Mouse (Mus musculus): ENCODE results near the gene Kiss1r.

The Kiss1r gene

DNA sequence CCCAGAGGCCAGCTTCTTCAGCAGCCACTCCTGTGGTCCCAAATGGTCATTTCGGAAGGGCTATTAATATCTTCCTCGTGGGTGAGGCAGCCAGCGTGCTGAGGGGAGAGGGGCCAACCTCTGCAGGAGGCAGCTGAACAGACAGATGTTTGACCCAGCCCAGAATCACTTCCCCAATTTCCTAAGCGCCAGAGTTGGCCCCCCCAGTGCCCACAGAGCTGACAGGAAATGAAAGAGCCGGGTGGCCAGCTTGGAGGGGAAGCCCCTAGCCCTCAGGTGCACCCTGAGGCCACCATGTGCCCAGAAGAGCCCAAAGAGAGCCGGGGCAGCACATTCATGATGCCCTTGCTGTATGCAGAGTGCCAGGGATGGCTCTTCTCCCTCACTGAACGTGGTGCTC, 24.0 kb downstream of the Kiss1r start:
- no peak for DNase-seq (ENCODE audit: low spot score)

DNA sequence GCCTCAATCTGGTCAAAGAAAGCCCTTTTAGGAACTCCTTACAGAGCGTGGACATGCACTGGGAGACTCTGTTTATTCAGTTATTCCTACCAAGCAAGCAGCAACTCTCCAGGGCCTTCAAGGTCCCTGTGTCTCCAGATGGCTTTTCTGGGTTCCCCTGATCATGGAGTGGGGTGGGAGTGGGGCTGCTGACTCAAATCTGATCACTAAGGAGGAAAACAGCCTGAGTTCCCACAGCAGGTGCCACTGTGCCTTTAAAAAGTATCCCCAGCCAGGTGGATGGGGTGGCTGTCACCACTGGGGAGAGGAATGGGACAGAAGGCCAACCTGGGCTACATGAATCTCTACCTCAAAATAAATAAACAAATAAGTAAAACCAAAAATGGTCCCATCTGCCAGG, 26.2 kb downstream of the Kiss1r start:
- no peak for DNase-seq (ENCODE audit: low spot score)

- no peak for DNase-seq (ENCODE audit: low spot score)
Observed at GRCm38 (mm10) chr10:79943471-79943901, 26.7 kb downstream of the Kiss1r start.

GRCm38 (mm10) chr10:79945507-79946234, 28.9 kb downstream of the Kiss1r start:
- DNase-seq (ENCODE audit: low spot score): no peak

- no peak for DNase-seq (ENCODE audit: low spot score)
Observed at GRCm38 (mm10) chr10:79946752-79947322, 30.1 kb downstream of the Kiss1r start.

DNA sequence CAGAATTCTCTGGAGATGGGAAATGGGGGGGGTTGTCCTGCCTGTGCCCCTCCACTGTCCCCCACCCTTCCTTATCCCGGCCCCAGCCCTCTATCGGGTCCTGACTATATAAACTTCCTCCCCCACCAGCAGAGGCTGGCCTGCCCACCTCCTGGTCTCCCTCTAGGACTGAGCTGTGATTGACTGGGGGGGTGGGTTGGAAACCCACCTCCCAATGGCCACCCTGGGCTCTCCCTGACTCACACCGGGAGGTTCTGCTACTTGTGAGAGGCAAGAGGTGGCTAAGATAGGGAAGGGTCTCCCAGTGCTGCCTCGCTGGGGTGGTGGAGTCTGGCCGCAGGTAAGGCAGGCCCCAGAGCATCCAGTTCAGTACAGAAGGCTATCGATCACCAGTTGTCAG, 30.7 kb downstream of the Kiss1r start:
- DNase-seq (ENCODE audit: low spot score): no peak

- no peak for DNase-seq (ENCODE audit: low spot score)
Observed at GRCm38 (mm10) chr10:79949873-79950272, 33.1 kb downstream of the Kiss1r start.

GRCm38 (mm10) chr10:79950661-79951060, 33.9 kb downstream of the Kiss1r start:
- no peak for DNase-seq (ENCODE audit: low spot score)

GRCm38 (mm10) chr10:79953946-79954345, 37.2 kb downstream of the Kiss1r start:
- no peak for DNase-seq (ENCODE audit: low spot score)

DNA sequence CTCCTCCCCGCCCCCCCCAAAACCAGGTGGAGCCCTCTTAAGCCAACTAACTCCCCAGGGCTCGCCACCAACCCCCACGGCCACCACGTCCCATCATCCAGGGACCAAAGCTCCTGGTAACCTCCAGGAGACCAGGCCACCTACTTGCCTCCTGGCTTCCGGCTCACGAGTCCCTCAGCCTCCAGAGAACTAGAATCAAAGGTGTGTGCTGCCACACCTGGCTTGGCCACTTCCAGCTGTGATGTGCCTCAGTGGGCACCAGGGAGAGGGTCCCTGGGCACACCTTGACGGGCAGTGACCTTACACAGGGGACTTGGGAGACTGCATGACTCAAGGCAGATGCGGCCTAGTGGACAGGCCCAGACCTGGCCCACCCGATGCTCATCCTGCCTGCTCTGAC, 38.9 kb downstream of the Kiss1r start:
- no peak for DNase-seq (ENCODE audit: low spot score)

GRCm38 (mm10) chr10:79956643-79957154, 39.9 kb downstream of the Kiss1r start:
- DNase-seq (ENCODE audit: low spot score): no peak

- DNase-seq (ENCODE audit: low spot score): no peak
Observed at GRCm38 (mm10) chr10:79958140-79958816, 41.5 kb downstream of the Kiss1r start.

- peak; percentile 71 for DNase-seq (ENCODE audit: low spot score)
Observed at GRCm38 (mm10) chr10:79959412-79959811, 42.6 kb downstream of the Kiss1r start.

DNA sequence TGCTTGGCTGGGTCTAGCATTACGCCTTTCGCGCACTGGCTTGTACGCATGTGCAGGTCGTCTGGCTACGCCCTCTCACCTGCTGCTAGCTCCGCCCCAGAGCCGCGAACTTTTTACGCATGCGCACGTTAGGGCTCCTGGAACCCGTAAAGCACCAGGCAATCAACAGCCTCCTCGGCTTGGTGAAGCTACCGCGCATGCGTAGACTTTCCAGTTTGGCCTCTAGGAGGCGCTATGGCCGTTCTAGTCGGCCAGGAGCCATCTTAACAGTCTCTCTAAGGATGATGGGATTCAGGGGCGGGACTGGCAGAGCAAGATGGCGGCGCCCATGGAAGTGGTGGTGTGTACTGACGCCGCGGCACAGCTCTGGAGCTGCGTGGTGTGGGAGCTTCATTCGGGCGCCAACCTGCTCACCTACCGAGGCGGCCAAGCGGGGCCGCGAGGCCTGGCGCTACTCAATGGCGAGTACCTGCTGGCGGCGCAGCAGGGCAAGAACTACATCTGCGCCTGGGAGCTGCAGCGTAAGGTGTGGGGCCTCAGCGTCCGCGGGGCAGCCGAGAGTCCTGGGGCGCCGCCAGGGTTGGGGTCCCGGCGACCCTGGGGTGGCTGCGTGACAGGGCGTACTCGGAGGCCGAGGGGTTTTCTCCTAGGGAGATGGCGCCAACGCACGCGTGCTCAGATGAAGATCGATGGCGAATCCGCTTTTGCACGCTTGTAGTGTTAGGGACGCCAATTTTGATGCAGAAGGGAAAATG, 43.3 kb downstream of the Kiss1r start, which contains the start of gene Wdr18:
Gene Wdr18 (plus strand): TSS at position 306 of the 755 bp plus-strand sequence.
- peak; percentile 100 for DNase-seq (ENCODE audit: low spot score)

DNA sequence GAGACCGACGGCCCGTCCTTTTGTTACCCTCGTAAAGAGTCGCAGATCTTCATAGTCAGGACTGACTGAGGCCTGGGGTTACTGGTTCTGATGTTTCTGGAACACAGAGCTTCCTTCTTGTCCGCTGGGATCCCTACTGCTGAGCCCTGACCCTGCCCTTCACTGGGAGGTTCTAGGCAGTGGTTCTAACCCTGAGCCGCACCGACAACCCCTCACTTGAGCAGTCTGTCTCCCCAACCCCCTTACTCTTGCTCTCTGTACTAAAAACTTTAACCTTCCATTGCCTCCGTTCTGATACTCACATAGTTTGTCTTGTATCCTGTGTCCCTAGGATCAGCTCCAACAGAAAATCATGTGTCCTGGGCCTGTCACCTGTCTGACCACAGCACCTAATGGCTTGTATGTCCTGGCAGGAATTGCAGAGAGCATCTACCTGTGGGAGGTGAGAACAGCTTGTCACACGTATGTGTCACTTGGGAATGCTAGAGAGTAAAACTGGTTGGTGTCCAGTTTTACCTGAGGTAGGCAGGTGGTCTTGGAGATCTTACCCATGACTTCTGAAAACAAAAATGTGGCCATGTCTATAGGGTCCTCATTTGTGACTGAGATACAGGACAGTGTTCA, 44.0 kb downstream of the Kiss1r start:
- no peak for DNase-seq (ENCODE audit: low spot score)

DNA sequence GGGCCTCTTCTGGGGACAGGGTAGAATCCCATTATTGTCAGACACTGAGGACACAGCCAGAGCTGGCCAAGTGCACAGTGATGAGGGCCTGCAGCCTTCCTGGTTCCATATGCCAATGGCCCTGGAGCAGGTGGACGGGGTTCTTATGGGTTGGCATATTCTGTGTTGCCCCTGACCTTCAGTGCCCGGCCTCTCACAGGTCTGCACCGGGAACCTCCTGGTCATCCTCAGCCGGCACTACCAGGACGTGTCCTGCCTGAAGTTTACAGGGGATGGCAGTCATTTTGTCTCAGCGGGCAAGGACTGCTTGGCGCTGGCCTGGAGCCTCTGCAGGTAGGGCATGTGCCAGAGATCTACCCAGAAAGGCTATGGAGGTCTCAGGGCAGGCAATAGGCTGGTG, 48.0 kb downstream of the Kiss1r start:
- DNase-seq (ENCODE audit: low spot score): no peak

DNA sequence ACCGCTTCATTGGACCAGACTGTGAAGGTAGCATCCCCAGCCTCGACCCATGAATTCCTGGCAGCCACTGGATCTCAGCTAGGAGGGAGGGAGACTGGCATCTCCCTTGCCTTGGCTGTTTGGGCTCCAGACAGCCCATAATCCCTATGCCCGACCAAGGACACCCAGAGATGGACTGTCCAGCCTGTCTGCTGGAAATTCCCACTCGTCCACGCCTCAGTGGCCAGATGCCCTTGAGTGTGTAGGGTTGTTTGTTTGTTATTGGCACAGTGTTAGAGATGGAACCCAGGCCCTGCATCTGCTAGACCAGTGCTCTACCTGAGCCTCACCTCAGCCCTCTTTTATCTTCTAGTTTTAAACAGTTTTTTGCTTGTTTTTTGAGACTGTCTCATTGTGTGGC, 48.6 kb downstream of the Kiss1r start:
- DNase-seq (ENCODE audit: low spot score): no peak

- DNase-seq (ENCODE audit: low spot score): no peak
Observed at GRCm38 (mm10) chr10:79966886-79967400, 50.2 kb downstream of the Kiss1r start.

DNA sequence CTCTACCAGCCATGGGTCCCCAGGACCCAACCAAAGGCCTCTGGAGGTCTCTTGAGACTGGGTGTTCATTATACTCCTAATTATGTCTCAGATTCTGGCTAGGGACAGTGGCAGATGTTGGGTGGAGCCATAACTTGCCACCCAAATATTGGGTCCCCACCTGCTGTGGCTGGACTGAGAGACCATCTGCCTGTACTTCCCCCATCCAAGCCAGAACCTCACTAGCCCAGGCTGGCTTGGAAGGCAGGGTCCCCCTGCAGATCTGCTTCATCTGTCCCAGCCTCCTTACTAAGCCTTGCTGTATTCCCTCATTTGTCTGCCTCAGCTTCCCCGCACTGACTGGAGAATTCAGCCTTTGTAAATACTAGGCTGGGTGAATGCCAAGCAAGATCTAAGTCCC, 51.4 kb downstream of the Kiss1r start:
- DNase-seq (ENCODE audit: low spot score): no peak

DNA sequence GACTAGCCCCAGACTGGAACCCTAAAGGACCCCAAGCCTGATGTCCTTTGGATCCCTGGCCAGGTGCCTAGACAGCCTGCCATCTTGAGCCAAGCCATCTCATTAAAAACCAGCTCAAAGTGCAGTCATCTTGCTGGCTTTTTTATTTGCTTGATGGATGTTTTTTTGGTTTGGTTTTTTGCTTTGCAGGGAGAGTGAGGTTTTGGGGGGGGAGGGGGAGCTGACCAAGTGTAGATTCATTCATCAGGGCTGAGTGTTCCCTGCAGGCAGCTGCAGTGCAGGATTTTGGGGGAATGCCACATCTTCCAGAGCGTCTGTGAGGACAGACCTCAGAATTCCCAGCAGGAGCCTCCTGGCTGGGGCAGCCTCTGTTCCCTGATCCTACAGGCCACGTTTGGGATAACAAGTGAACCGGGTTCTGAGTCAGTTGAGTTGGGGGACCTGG, 52.4 kb downstream of the Kiss1r start:
- no peak for DNase-seq (ENCODE audit: low spot score)

GRCm38 (mm10) chr10:79970415-79971182, 53.8 kb downstream of the Kiss1r start, which contains the start of gene Grin3b:
Gene Grin3b, plus strand, starts transcription at chr10:79970715.
- no peak for DNase-seq (ENCODE audit: low spot score)

Measured in testis, postnatal 14 days (tissue).